Mouse (Mus musculus) spleen, embryonic (tissue): ENCODE data around the gene Qk.

Experiments
- CTCF ChIA-PET: fragments of 350-600 bp; sonication (Branson Sonifier 250); formaldehyde crosslinking; loops from one replicate; lab custom pipeline; 2022; lab: Charles Lee

Qk gene

DNA sequence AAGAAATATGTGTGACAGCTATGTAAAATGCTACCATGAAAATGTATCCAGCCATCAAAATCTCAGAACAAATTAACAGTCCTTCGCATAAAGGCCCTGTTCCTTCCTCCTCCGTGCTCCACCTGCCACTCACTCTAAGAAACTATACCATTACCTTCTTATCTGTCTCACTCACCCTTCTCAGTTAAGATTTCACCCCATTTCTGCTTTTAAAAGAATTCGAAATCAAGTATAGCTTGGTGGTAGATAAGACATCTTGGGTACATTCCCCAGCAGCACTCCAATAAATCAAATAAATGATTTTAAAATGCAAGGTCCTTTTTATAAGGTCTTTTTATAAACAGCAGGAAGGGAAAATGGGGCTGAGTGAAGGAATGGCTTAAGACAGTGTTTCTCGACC lies 53.4 kb downstream of the Qk start:
- CTCF ChIA-PET, result interaction anchor here (0.6 kb wide), 1 partner anchor 282 kb away, joined by 3 read pairs; no protein-coding TSS in a partner anchor

GRCm38 (mm10) chr17:10251252-10251958 lies 68.2 kb downstream of the Qk start:
- CTCF ChIA-PET, result no interaction called here

GRCm38 (mm10) chr17:10240081-10240480 lies 79.6 kb downstream of the Qk start:
- CTCF ChIA-PET, result no interaction called here

DNA sequence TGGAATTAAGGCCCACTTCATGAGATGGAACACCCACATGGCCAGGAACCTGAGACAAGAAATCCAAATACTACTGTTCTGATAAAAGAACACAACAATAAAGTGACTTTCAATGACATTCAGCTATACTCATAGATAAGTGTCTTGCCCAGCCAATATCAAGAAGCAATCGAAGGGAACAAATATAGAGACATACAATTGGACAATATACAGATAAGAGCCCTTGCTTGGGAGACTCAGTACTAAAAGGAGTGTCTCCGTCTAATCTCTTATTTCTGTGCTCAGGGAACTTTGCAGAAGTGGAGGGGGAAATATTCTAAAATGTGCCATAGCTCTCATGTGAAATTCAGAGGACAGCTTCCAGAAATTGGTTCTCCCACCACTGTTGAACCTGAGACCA lies 83.1 kb downstream of the Qk start:
- CTCF ChIA-PET, result no interaction called here

GRCm38 (mm10) chr17:10232406-10232805 lies 87.2 kb downstream of the Qk start:
- CTCF ChIA-PET, result interaction anchor here (0.6 kb wide), 1 partner anchor 630 kb away, joined by 3 read pairs; no protein-coding TSS in a partner anchor

- CTCF ChIA-PET, result no interaction called here
These were observed 91.7 kb downstream of the Qk start for GRCm38 (mm10) chr17:10227798-10228538.

DNA sequence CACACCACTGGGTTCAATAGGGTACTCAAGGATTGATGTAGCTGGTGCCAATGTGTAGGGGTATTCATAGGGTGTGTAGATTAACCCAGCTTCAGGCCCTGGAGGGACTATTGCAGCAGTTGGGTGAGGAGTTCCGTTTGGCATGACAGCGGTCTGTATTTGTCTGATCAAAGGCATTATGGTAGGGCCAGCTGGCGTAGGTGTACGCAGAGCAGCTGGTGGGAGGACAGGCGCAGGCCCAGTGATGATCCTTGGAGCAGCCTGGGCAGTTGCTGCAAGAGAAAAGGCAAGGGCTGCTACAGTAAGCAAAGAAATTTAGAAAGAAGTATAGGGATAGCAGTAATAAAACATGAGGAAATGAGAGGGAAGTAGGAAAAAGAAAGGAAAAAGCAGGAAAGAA lies 103.5 kb downstream of the Qk start:
- CTCF ChIA-PET, result interaction anchor here (0.6 kb wide), 1 partner anchor 74 kb away, joined by 3 read pairs; no protein-coding TSS in a partner anchor

GRCm38 (mm10) chr17:10209154-10209777 lies 110.4 kb downstream of the Qk start:
- CTCF ChIA-PET, result no interaction called here

DNA sequence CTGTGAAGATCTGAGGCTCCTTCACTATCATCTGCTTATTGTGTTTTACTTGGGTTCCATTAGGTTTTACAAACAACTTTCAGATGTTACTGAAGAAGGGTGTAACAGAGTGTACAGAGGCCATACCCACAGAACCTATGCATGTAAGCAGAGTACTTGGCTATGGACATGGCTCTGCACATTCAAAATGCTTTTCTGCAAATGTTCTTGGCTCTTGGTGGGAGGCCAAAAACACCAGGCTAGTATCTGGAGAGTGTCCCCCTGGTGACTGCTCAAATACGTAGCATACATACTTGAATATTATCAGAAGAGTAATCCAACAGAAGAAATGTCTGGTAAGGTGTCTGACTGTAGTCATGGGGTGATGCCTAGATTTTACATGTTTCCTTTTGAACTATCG lies 121.0 kb downstream of the Qk start:
- CTCF ChIA-PET, result no interaction called here

GRCm38 (mm10) chr17:10198231-10198630 lies 121.4 kb downstream of the Qk start:
- CTCF ChIA-PET, result no interaction called here

- CTCF ChIA-PET, result interaction anchor here (0.5 kb wide), 1 partner anchor 92 kb away, joined by 18 read pairs; no protein-coding TSS in a partner anchor
These were observed 124.0 kb downstream of the Qk start for GRCm38 (mm10) chr17:10195703-10196102.

GRCm38 (mm10) chr17:10190857-10191256 lies 128.8 kb downstream of the Qk start:
- CTCF ChIA-PET, result no interaction called here

DNA sequence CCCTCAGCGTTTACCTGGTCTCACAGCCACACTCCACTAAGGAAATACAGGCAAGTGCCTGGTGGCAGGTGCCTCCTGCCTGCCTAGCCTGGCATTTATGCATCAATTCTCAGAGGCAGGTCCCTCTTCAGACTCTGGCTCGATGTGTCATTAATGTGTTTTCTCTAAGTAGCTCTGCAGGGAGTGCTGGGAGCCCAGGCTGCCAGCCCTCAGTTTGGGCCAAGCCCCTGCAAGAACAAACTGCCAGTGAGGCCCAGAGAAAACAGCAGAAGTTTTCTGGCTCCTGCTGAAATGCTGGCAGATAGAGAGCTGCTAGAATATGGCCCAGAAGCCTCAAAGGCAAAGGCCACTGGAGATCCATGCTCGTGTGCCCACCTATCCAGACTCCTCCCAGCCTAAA lies 131.2 kb downstream of the Qk start:
- CTCF ChIA-PET, result no interaction called here

DNA sequence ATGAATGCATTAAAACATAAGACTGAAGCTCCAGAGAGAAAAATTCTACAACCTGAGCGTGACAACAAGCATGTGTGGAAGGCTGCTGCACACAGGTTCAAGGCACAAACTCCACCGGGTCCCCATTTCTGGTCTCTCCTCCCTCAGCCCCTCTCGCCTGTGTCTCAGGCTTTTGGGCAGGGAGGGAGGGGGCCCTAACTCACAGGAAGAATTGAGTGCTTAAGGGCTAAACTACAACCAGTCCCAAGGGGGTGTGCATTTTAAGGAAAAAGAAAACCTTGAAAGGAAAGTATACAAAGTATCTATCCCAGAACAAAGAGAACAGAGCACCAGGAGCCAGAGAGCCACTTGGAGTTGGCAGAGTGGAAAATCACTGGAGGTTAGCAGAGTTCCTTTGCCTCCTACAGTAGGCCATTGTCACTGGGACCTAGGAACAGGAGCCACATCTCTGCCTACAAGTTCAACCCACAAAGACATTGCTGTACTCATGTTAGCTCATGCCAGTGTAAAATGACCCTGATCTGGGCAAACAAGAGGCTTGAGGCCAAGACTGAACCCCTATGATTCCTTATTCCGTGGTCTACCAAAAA lies 132.1 kb downstream of the Qk start:
- CTCF ChIA-PET, result no interaction called here

- CTCF ChIA-PET, result interaction anchor here (0.5 kb wide), 1 partner anchor 1126 kb away, joined by 5 read pairs; no protein-coding TSS in a partner anchor
These were observed 137.9 kb downstream of the Qk start for GRCm38 (mm10) chr17:10181761-10182160.

DNA sequence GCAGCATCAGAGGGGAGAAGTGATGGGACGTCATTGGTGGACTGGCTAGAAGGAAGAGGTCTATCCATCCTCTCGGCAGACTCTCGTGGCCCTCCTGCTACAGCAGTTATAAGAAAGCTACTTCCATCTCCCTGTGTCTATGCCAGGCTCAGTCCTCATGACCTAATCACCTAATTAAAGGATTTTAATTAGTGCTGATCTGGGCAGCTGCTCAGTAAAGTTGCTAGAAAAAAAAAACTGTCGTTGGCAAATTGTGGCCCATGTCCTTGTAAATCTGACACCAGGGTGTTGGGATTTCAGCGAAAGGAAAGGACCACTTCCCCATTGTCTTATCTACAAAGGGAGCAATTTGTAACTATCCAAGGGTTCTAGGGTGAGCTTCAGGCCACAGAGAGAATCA lies 142.6 kb downstream of the Qk start:
- CTCF ChIA-PET, result no interaction called here

DNA sequence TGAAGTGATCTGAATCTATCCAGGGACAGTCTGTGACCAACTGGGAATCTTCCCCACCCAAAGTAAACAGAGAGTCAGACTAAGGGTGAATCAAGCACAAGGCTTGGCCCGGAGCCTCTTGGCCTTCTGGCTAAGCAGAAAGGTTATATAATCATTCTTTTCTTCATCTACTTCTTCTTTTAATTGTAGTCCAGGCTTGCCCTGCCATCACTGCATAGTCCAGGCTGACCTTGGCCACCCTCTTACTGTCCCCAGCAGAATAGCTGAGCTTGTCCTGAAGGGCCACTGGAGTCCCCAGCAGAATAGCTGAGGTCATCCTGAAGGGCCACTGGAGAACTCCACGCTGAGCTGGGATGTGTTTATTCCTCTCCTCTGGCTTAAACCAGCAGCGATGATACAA lies 158.4 kb downstream of the Qk start:
- CTCF ChIA-PET, result no interaction called here

DNA sequence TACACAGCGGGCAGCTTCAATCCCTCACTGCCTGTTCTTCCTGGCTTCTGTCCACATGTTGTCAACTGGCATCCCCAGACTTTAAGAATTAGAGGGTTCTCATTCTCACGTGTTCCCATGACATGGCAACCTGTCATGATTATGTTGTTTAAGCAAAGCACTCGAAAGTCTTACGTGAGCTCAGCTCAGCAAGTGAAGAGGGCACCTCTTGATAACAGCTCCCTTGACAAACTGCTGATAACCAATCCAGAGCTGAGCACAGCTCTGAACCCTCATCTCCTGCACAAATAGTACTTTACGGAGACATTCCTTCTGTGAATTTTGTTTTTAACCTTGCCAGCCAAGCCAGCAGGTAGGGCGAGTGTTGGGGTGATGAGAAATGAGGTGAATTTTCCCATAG lies 159.2 kb downstream of the Qk start:
- CTCF ChIA-PET, result no interaction called here

GRCm38 (mm10) chr17:10152808-10153413 lies 166.7 kb downstream of the Qk start:
- CTCF ChIA-PET, result interaction anchor here (0.7 kb wide), 1 partner anchor 246 kb away, joined by 3 read pairs; no protein-coding TSS in a partner anchor
